Mouse (Mus musculus) brain, embryonic 18.5 days (tissue): ENCODE measurements around the gene Ndufb5.
"Not testable (repeated sequence)": the region's sequence is repeated elsewhere in the genome, so short reads cannot be mapped to it uniquely, and the experiment has no call there.

Experiments
- DNase-seq: peaks from one replicate; pipeline ENCODE4 v3.0.0-alpha.2; 2012; ENCODE audit warnings: low read depth, low spot score

Gene Ndufb5

DNA sequence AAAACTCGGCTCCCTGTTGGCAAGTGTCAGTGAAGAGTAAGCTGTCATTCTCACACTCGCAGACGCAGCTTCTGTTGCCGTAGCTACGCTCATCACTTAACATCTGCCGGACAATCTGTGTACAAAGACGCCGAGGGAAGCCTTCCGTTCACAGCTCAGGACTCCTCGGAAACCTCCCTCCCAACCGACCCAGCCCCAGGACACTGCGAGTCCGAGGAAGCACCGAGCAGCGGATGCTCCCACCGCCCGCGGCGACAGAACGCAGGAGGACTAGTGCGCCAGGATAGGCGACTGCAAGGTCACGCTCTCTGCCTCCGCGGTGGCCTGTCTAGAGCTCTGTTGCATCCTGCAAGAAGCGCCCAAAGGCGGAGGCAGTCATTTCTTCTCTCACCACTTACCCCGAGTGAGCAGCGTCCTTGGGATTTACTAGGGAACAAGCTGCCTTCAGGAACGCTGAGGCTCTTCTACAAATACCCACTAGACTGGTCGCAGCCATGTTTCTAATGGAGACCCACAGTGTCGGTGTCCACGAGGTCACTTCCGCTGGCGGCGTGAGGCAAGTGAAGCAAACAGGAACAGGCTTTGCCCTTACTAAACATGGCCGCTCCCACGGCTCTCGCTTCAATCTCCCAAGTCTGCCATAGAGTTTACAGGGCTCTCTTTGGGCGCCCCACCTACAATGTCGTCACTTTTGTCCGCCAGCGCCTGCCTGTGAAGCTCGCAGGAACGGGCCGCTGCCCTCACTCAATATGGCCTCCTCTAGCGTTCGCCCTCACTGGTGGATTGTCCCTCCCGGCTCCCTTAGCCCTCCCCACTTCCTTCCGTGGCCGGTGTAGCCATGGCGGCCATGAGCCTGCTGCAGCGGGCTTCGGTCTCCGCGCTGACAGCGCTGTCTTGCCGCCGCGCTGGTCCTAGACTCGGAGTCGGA is at the start of gene Ndufb5:
Ndufb5 (plus strand) TSS at position 747 of the 928 bp plus-strand sequence.
- DNase-seq: peak; percentile 99

GRCm38 (mm10) chr3:32687156-32687555 is 49.6 kb upstream of the Ndufb5 start:
- DNase-seq: no peak

DNA sequence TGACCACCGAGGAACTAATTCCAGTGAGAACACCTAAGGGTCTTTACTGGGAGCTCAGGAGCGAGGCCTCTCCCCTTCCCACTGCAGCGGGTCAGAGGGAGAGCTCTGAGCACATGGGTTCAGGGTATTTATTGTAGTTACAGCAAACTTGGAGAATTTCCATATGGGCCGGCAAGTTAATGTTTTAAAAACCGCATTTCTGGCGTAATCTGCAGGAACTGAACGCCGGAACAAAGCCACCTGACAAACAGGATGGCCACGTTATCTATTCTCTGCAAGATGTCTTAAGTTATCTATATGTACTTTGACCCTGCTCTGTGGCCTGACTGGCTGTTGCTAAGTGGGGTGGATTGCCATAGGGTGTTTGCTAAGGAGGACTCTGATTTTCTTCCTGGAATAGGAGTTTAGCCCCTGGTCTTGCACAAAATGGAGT is 47.2 kb upstream of the Ndufb5 start:
- no peak for DNase-seq

DNA sequence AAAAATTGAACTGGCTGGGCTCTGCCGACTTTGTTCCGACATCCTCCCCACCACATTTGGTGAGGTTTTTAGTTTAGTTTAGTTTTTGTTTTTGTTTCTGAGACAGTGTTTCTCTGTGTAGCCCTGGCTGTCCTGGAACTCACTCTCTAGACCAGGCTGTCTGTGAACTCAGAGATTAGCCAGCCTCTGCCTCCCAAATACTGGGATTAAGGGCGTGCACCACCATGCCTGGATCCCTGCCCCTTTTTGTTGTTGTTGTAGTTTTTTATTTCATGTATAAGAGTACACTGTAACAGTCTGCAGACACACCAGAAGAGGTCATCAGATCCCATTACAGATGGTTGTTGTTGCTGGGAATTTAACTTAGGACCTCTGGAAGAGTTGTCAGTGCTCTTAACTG is 46.8 kb upstream of the Ndufb5 start:
- DNase-seq: no peak

GRCm38 (mm10) chr3:32690901-32691300 is 45.9 kb upstream of the Ndufb5 start:
- DNase-seq: no peak

GRCm38 (mm10) chr3:32691841-32692240 is 44.9 kb upstream of the Ndufb5 start:
- DNase-seq: no peak

GRCm38 (mm10) chr3:32694211-32694610 is 42.6 kb upstream of the Ndufb5 start:
- DNase-seq: no peak

DNA sequence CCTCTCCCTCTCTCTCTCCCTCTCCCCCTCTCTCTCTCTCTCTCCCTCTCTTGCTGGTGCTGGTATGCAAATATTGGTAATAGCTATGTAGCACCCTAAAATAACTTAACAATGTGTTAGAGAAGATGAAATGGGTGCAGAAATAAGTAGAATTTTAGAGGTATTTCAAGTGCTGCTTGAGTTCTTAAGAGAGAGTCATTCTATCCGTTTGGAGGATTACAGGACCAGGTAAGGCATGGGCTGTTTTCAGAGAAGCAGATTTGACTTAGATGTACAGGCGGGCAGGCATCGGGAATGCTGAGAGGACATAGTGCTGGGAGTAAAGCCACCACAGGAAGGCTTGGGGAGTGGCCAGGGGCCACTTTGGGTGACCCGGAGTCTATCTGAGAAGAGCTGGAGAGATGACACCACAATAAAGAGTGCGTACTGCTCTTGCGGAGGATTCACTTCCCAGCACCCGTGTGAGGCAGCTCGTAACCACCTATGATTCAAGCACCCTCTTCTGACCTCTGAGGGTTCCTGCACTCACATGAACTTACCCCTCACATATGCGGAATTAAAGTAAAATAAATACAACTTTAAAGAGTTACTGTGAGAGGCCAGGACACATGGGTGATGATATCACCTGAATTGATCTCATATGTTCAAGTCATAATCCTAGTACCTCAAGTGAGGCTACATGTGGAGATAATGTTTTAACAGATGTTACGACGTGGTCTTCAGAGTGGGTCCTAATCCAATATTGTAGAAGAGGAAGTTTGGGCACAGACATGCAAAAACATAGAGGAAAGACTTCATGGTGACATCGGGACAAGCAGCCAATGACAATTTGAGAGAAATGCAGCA is 41.8 kb upstream of the Ndufb5 start:
- no peak for DNase-seq

DNA sequence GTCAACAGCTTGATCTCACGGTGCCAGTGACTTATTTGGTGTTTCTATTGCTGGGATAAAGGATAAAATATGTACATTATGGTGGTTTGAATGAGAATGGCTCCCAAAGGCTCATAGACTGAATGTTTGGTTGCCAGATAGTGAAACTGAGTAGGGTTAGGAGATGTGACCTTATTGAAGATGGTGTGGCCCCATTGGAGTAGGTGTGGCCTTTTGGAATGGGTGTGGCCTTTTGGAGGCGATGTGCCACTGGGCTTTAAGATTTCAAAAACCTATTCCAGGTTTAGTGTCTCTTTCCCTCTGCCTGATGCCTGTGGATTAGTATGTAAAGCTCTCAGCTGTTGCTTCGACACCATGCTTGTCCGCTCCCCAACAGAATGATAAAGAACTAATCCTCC is 41.2 kb upstream of the Ndufb5 start:
- no peak for DNase-seq

- DNase-seq: peak; percentile 72
These were observed 38.4 kb upstream of the Ndufb5 start for GRCm38 (mm10) chr3:32698228-32698863.

- not testable (repeated sequence) for DNase-seq
These were observed 32.8 kb upstream of the Ndufb5 start for GRCm38 (mm10) chr3:32704021-32704420.

- not testable (repeated sequence) for DNase-seq
These were observed 32.2 kb upstream of the Ndufb5 start for GRCm38 (mm10) chr3:32704632-32705031.

DNA sequence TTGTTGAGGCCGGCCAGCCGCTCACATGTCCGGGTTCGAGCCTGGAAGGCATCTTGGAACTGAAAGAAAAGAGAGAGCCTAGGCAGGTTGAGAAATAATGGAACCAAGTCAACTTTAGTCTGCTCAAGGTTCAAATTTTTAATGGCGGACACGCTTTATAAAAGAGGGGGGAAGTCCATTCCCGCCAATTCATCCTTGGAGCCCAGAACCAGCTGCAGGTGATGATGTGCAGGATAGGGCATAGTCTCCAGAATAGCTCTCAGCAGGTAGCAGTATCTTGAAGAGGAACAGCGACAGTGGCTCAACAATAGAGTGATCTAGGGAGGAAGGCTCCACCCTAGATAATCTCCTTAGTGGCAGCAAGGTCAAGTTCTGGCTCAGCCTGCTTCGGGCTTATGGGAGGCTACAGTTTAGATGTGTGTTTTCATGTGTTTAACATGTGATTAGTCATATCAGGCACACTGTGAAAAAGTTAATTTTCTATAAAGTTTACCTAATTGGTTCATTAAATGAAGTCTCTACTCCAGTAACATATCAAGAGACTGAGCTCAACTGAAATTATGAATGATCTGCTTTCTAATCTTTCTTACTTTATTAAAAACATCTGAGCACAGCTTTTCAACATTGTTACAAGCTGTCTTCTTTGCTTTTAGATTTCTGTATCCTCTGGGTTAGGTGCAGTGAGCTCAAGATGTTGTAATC is 31.0 kb upstream of the Ndufb5 start, which contains the start of gene Actl6a:
Actl6a (plus strand) TSS at position 652 of the 702 bp plus-strand sequence.
- DNase-seq: not testable (repeated sequence)

- no peak for DNase-seq
These were observed 28.8 kb upstream of the Ndufb5 start for GRCm38 (mm10) chr3:32708052-32708367.

- DNase-seq: peak; percentile 99
These were observed 28.2 kb upstream of the Ndufb5 start for GRCm38 (mm10) chr3:32708368-32709231.

DNA sequence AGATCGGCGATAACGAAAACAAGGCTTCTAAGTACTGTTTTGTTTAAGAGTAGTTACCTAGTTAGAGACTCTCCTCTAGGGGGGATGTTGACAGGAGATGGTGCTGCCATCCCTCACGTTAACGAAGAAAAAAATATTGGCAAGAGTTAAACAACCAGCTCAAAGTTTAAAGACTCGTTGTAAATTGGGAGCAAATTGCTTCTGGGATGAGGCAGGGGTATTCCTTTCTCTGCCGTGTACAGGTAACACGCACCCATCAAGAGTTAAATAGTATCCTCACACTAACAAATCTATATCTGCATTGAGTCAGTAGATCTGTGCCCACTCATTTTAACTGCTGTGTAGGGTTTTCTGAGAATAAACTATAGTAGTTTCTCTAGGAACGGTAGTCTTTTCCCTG is 27.4 kb upstream of the Ndufb5 start:
- no peak for DNase-seq

DNA sequence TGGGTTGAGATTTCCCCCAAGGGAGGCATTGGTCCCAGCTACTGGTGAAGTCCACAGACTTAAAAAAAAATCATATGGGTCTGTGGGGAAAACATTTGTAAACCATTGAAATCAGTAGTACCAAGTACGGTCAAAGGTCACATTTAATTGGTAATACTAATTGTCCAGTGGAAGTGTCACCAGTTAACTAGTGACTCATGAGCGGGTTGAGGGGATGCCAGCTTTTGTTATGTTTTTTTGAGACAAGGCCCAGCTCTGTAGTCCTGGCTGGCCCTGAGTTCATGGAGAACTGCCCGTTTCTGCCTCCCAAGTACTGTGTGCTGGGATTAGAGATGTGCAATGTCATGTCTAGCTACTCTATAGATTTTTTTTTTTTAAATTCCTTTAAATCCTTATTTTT is 23.1 kb upstream of the Ndufb5 start:
- DNase-seq: no peak

- DNase-seq: not testable (repeated sequence)
These were observed 19.4 kb upstream of the Ndufb5 start for GRCm38 (mm10) chr3:32717403-32717802.

DNA sequence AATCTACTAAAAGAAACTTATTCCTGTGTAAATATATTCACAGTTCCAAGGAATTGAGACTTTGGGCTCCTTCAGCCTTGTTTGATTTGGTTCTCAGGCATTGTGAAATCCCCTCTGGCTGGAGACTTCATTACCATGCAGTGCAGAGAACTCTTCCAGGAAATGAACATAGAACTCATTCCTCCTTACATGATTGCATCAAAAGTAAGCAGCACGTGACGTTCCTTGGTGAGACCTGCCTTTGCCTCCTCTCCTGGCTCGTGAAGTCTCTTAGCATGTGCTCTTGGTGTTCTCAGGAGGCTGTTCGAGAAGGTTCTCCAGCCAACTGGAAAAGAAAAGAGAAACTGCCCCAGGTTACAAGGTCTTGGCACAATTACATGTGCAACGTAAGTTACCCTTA is 18.5 kb upstream of the Ndufb5 start:
- no peak for DNase-seq

- no peak for DNase-seq
These were observed 12.6 kb upstream of the Ndufb5 start for GRCm38 (mm10) chr3:32724191-32724590.
